Mouse (Mus musculus): ENCODE results near the gene Atg5. TPM values are rescaled to one million over a fixed set of nuclear protein-coding genes. Genes with fewer than 3 reads are reported as not detected.

Gene Atg5
- polyA plus RNA-seq, 1 experiment from 2014 or later, result 44.6 TPM

- 69% methylated on average over 2 of the region's 2 CpGs for WGBS
- Histone ChIP-seq H3K4me2 (ENCODE audit: low read length) (peak overlapping the region; percentile 69), H3K27ac (ENCODE audit: low read length) (no peak overlapping the region), H3K4me1 (ENCODE audit: control insufficient read depth, insufficient read depth, low read length) (peaks cover 15% of the 10 kb centered on the region), H3K36me3 (ENCODE audit: control insufficient read depth, insufficient read depth, low read length) (no peaks in the 10 kb centered on the region), H3K4me3 (ENCODE audit: low read depth, low read length) (peak overlapping the region; percentile 93), H3K9me3 (replicated peaks; ENCODE audit: control insufficient read depth, low read length, poor library complexity, severe bottlenecking) (no peaks in the 10 kb centered on the region), H3K9ac (ENCODE audit: low read depth, low read length) (no peak overlapping the region; the same call in 1 of the 2 replicates), H3K27me3 (ENCODE audit: control insufficient read depth, insufficient read depth, low read depth, low read length) (no peaks in the 10 kb centered on the region)
- ATAC-seq, result no peak
Observed at GRCm38 (mm10) chr10:44269211-44269610, 1.1 kb downstream of the Atg5 start.

- 93% methylated on average over 1 of the region's 1 CpGs for WGBS
- no peak for ATAC-seq
Observed at GRCm38 (mm10) chr10:44282323-44282722, 14.2 kb downstream of the Atg5 start.

GRCm38 (mm10) chr10:44285106-44285505, 16.9 kb downstream of the Atg5 start:
- H3K4me2 ChIP-seq (ENCODE audit: low read length), result no peak overlapping the region
- ATAC-seq, result no peak
- H3K4me3 ChIP-seq (ENCODE audit: low read depth, low read length), result no peak overlapping the region
- no peak overlapping the region for H3K27ac ChIP-seq (ENCODE audit: low read length)
- no peak overlapping the region for H3K9ac ChIP-seq (ENCODE audit: low read depth, low read length)
- peaks cover 12% of the 10 kb centered on the region for H3K36me3 ChIP-seq (ENCODE audit: control insufficient read depth, insufficient read depth, low read length)
- H3K4me1 ChIP-seq (ENCODE audit: control insufficient read depth, insufficient read depth, low read length), result peaks cover 2% of the 10 kb centered on the region; the same call in 1 of the 2 replicates
- no peaks in the 10 kb centered on the region for H3K9me3 ChIP-seq (replicated peaks; ENCODE audit: control insufficient read depth, low read length, poor library complexity, severe bottlenecking)
- WGBS, result 77% methylated on average over 1 of the region's 1 CpGs
- no peaks in the 10 kb centered on the region for H3K27me3 ChIP-seq (ENCODE audit: control insufficient read depth, insufficient read depth, low read depth, low read length)

More at GRCm38 (mm10) chr10:44282323-44282722, 14.2 kb downstream of the Atg5 start:
- H3K4me3 ChIP-seq (ENCODE audit: low read depth, low read length), result no peak overlapping the region
- H3K4me2 ChIP-seq (ENCODE audit: low read length), result no peak overlapping the region
- H3K27ac ChIP-seq (ENCODE audit: low read length), result no peak overlapping the region
- peaks cover 7% of the 10 kb centered on the region for H3K36me3 ChIP-seq (ENCODE audit: control insufficient read depth, insufficient read depth, low read length)
- no peaks in the 10 kb centered on the region for H3K27me3 ChIP-seq (ENCODE audit: control insufficient read depth, insufficient read depth, low read depth, low read length)
- no peaks in the 10 kb centered on the region for H3K9me3 ChIP-seq (replicated peaks; ENCODE audit: control insufficient read depth, low read length, poor library complexity, severe bottlenecking)
- H3K9ac ChIP-seq (ENCODE audit: low read depth, low read length), result no peak overlapping the region
- peaks cover 2% of the 10 kb centered on the region; the same call in 1 of the 2 replicates for H3K4me1 ChIP-seq (ENCODE audit: control insufficient read depth, insufficient read depth, low read length)

- H3K36me3 ChIP-seq (ENCODE audit: control insufficient read depth, insufficient read depth, low read length), result peaks cover 14% of the 10 kb centered on the region
- no peak overlapping the region for H3K4me2 ChIP-seq (ENCODE audit: low read length)
- H3K27ac ChIP-seq (ENCODE audit: low read length), result no peak overlapping the region
- H3K4me3 ChIP-seq (ENCODE audit: low read depth, low read length), result no peak overlapping the region
- H3K4me1 ChIP-seq (ENCODE audit: control insufficient read depth, insufficient read depth, low read length), result peaks cover 2% of the 10 kb centered on the region; the same call in 1 of the 2 replicates
- no peaks in the 10 kb centered on the region for H3K9me3 ChIP-seq (replicated peaks; ENCODE audit: control insufficient read depth, low read length, poor library complexity, severe bottlenecking)
- no peak for ATAC-seq
- 94% methylated on average over 4 of the region's 4 CpGs for WGBS
- H3K27me3 ChIP-seq (ENCODE audit: control insufficient read depth, insufficient read depth, low read depth, low read length), result no peaks in the 10 kb centered on the region
- H3K9ac ChIP-seq (ENCODE audit: low read depth, low read length), result no peak overlapping the region
Observed at GRCm38 (mm10) chr10:44285935-44286334, 17.8 kb downstream of the Atg5 start.

GRCm38 (mm10) chr10:44290876-44291275, 22.7 kb downstream of the Atg5 start:
- no peak for ATAC-seq
- Histone ChIP-seq H3K36me3 (ENCODE audit: control insufficient read depth, insufficient read depth, low read length) (peaks cover 14% of the 10 kb centered on the region), H3K9ac (ENCODE audit: low read depth, low read length) (no peak overlapping the region), H3K27ac (ENCODE audit: low read length) (no peak overlapping the region), H3K4me1 (ENCODE audit: control insufficient read depth, insufficient read depth, low read length) (no peaks in the 10 kb centered on the region), H3K27me3 (ENCODE audit: control insufficient read depth, insufficient read depth, low read depth, low read length) (no peaks in the 10 kb centered on the region), H3K9me3 (replicated peaks; ENCODE audit: control insufficient read depth, low read length, poor library complexity, severe bottlenecking) (no peaks in the 10 kb centered on the region), H3K4me2 (ENCODE audit: low read length) (no peak overlapping the region), H3K4me3 (ENCODE audit: low read depth, low read length) (no peak overlapping the region)
- 98% methylated on average over 2 of the region's 2 CpGs for WGBS

- no peaks in the 10 kb centered on the region for H3K9me3 ChIP-seq (replicated peaks; ENCODE audit: control insufficient read depth, low read length, poor library complexity, severe bottlenecking)
- peak; percentile 39; the same call in 1 of the 2 replicates for ATAC-seq
- no peak overlapping the region for H3K4me3 ChIP-seq (ENCODE audit: low read depth, low read length)
- H3K36me3 ChIP-seq (ENCODE audit: control insufficient read depth, insufficient read depth, low read length), result peaks cover 8% of the 10 kb centered on the region
- H3K27me3 ChIP-seq (ENCODE audit: control insufficient read depth, insufficient read depth, low read depth, low read length), result no peaks in the 10 kb centered on the region
- H3K9ac ChIP-seq (ENCODE audit: low read depth, low read length), result no peak overlapping the region
- WGBS, result 58% methylated on average over 3 of the region's 3 CpGs
- no peaks in the 10 kb centered on the region for H3K4me1 ChIP-seq (ENCODE audit: control insufficient read depth, insufficient read depth, low read length)
- H3K4me2 ChIP-seq (ENCODE audit: low read length), result no peak overlapping the region
- H3K27ac ChIP-seq (ENCODE audit: low read length), result no peak overlapping the region
Observed at GRCm38 (mm10) chr10:44292205-44292604, 24.0 kb downstream of the Atg5 start.

GRCm38 (mm10) chr10:44299165-44299564, 31.0 kb downstream of the Atg5 start:
- Histone ChIP-seq H3K27ac (ENCODE audit: low read length) (no peak overlapping the region), H3K4me1 (ENCODE audit: control insufficient read depth, insufficient read depth, low read length) (no peaks in the 10 kb centered on the region), H3K36me3 (ENCODE audit: control insufficient read depth, insufficient read depth, low read length) (no peaks in the 10 kb centered on the region; the same call in 1 of the 2 replicates), H3K4me2 (ENCODE audit: low read length) (no peak overlapping the region), H3K9ac (ENCODE audit: low read depth, low read length) (no peak overlapping the region), H3K9me3 (replicated peaks; ENCODE audit: control insufficient read depth, low read length, poor library complexity, severe bottlenecking) (no peaks in the 10 kb centered on the region), H3K4me3 (ENCODE audit: low read depth, low read length) (no peak overlapping the region), H3K27me3 (ENCODE audit: control insufficient read depth, insufficient read depth, low read depth, low read length) (no peaks in the 10 kb centered on the region)
- WGBS, result 84% methylated on average over 9 of the region's 9 CpGs
- ATAC-seq, result no peak

- no peak overlapping the region for H3K27ac ChIP-seq (ENCODE audit: low read length)
- no peaks in the 10 kb centered on the region for H3K9me3 ChIP-seq (replicated peaks; ENCODE audit: control insufficient read depth, low read length, poor library complexity, severe bottlenecking)
- no peak for ATAC-seq
- H3K9ac ChIP-seq (ENCODE audit: low read depth, low read length), result no peak overlapping the region
- H3K4me1 ChIP-seq (ENCODE audit: control insufficient read depth, insufficient read depth, low read length), result no peaks in the 10 kb centered on the region
- H3K4me2 ChIP-seq (ENCODE audit: low read length), result no peak overlapping the region
- H3K27me3 ChIP-seq (ENCODE audit: control insufficient read depth, insufficient read depth, low read depth, low read length), result no peaks in the 10 kb centered on the region
- no peak overlapping the region for H3K4me3 ChIP-seq (ENCODE audit: low read depth, low read length)
- H3K36me3 ChIP-seq (ENCODE audit: control insufficient read depth, insufficient read depth, low read length), result no peaks in the 10 kb centered on the region; the same call in 1 of the 2 replicates
- 96% methylated on average over 4 of the region's 4 CpGs for WGBS
Observed at GRCm38 (mm10) chr10:44300078-44300477, 31.9 kb downstream of the Atg5 start.

GRCm38 (mm10) chr10:44303648-44304329, 35.6 kb downstream of the Atg5 start:
- no peaks in the 10 kb centered on the region for H3K9me3 ChIP-seq (replicated peaks; ENCODE audit: control insufficient read depth, low read length, poor library complexity, severe bottlenecking)
- no peak for ATAC-seq
- no peaks in the 10 kb centered on the region; the same call in 1 of the 2 replicates for H3K36me3 ChIP-seq (ENCODE audit: control insufficient read depth, insufficient read depth, low read length)
- no peak overlapping the region for H3K9ac ChIP-seq (ENCODE audit: low read depth, low read length)
- no peak overlapping the region for H3K27ac ChIP-seq (ENCODE audit: low read length)
- no peak overlapping the region for H3K4me2 ChIP-seq (ENCODE audit: low read length)
- H3K4me3 ChIP-seq (ENCODE audit: low read depth, low read length), result no peak overlapping the region
- H3K27me3 ChIP-seq (ENCODE audit: control insufficient read depth, insufficient read depth, low read depth, low read length), result no peaks in the 10 kb centered on the region
- WGBS, result 93% methylated on average over 15 of the region's 15 CpGs
- no peaks in the 10 kb centered on the region for H3K4me1 ChIP-seq (ENCODE audit: control insufficient read depth, insufficient read depth, low read length)
